Mouse (Mus musculus) CH12.LX (cell line): ENCODE results near the gene Fam160a2.

Experiments used
- CTCF ChIP-seq, 2 experiments: IDR thresholded peaks in 1 of 2; conservative IDR thresholded peaks in 1 of 2; 2 replicates each; pipeline ENCODE4 v1.5.1; 2011 to 2012; ENCODE audit warnings: low read depth in 2 of 2, low read length in 2 of 2, improper control_type of control experiment in 1 of 2, inconsistent platforms in 1 of 2, mild to moderate bottlenecking in 1 of 2, moderate library complexity in 1 of 2
- EP300 ChIP-seq: IDR thresholded peaks from 2 replicates; pipeline ENCODE4 v1.6.1; 2011; ENCODE audit warnings: low read length, improper control_type of control experiment
- ETS1 ChIP-seq: conservative IDR thresholded peaks from 2 replicates; pipeline ENCODE4 v1.6.1; 2012; ENCODE audit warnings: low read depth, mild to moderate bottlenecking, inconsistent platforms, low read length, improper control_type of control experiment, moderate library complexity
- KAT2A ChIP-seq: IDR thresholded peaks from 2 replicates; pipeline ENCODE4 v1.6.1; 2012; ENCODE audit warnings: low read length, improper control_type of control experiment, inconsistent platforms; ENCODE audit not compliant: insufficient replicate concordance
- POLR2A ChIP-seq: IDR thresholded peaks from 2 replicates; pipeline ENCODE4 v1.6.1; 2011; ENCODE audit warnings: low read depth, mild to moderate bottlenecking, improper control_type of control experiment, low read length
- RCOR1 ChIP-seq: conservative IDR thresholded peaks from 2 replicates; pipeline ENCODE4 v1.6.1; 2012; ENCODE audit warnings: low read depth, mild to moderate bottlenecking, inconsistent platforms, low read length, improper control_type of control experiment
- SMC3 ChIP-seq: IDR thresholded peaks from 2 replicates; pipeline ENCODE4 v1.6.1; 2011; ENCODE audit warnings: low read depth, low read length, improper control_type of control experiment
- ZC3H11A ChIP-seq: IDR thresholded peaks from 2 replicates; pipeline ENCODE4 v1.6.1; 2012; ENCODE audit warnings: low read depth, mild to moderate bottlenecking, inconsistent platforms, low read length, improper control_type of control experiment
- ZNF384 ChIP-seq: IDR thresholded peaks from 2 replicates; pipeline ENCODE4 v1.6.1; 2012; ENCODE audit warnings: low read depth, low read length, improper control_type of control experiment, inconsistent platforms

DNA sequence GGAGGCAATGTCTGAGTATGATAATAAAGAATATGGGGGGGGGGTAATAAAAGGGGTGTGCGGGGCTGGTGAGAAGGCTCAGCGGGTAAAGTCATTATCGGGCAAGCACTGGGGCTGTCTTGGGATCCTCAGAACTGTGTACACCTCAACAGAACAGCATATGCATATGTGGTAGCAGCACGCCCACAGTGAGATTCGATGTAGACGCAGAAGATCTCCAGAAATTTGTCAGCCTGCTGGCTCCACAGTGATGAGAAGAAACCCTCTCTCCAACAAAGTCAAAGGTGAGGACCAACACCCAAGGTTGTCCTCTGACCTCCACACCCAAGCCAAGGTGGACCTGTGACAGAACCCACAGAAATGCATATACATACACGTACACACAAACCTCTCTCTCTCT lies 16.7 kb upstream of the Fam160a2 start:
- TF ChIP-seq EP300 (no peak), POLR2A (no peak), KAT2A (no peak), ZNF384 (no peak), ETS1 (no peak), RCOR1 (no peak), ZC3H11A (no peak), SMC3 (no peak), CTCF (conservative IDR thresholded peaks at IDR 0.05 in 1 of 2, IDR thresholded peaks at IDR 0.05 in 1 of 2; ENCODE audit: low read depth in 2 of 2, low read length in 2 of 2) (no peak)
